Mouse (Mus musculus): ENCODE measurements around the gene Stk11ip. TPM values are rescaled to one million over a fixed set of nuclear protein-coding genes. Genes with fewer than 3 reads are reported as not detected.

Gene Stk11ip
- total RNA-seq, 2 experiments from 2014 or later, result 35.3 to 36.7 TPM

- intact Hi-C loops (cut with DNase I), result no loop called here
These were observed 18.2 kb upstream of the Stk11ip start for GRCm38 (mm10) chr1:75502945-75503650.

GRCm38 (mm10) chr1:75503651-75503980, 17.7 kb upstream of the Stk11ip start:
- intact Hi-C loops (cut with DNase I), result no loop called here
- DNase-seq (ENCODE audit: low spot score in 2 of 2), result no peak

More at GRCm38 (mm10) chr1:75502945-75503650, 18.2 kb upstream of the Stk11ip start:
- no peak for DNase-seq (ENCODE audit: low spot score in 2 of 2)

GRCm38 (mm10) chr1:75504256-75505045, 16.9 kb upstream of the Stk11ip start:
- intact Hi-C loops (cut with DNase I), result loop anchor here (5.0 kb wide), 1 partner anchor 53 kb away; no protein-coding TSS in a partner anchor
- DNase-seq (ENCODE audit: low spot score in 2 of 2), result peak; percentile 45 to 79

- DNase-seq (ENCODE audit: low spot score in 2 of 2), result peak; percentile 86 to 89
- intact Hi-C loops (cut with DNase I), result loop anchor here (5.0 kb wide), 1 partner anchor 52 kb away; no protein-coding TSS in a partner anchor
These were observed 16.0 kb upstream of the Stk11ip start for GRCm38 (mm10) chr1:75505159-75505955.

GRCm38 (mm10) chr1:75505956-75506831, 15.1 kb upstream of the Stk11ip start, which contains the start of gene Obsl1:
Gene Obsl1, minus strand, starts transcription at chr1:75506452.
- DNase-seq (ENCODE audit: low spot score in 2 of 2), result peak; percentile 34 to 52
- intact Hi-C loops (cut with DNase I), result loop anchor here (5.0 kb wide), 1 partner anchor 51 kb away; no protein-coding TSS in a partner anchor

GRCm38 (mm10) chr1:75507006-75507405, 14.3 kb upstream of the Stk11ip start, which contains the start of gene Inha:
Gene Inha, plus strand, starts transcription at chr1:75507077.
- no peak for DNase-seq (ENCODE audit: low spot score in 2 of 2)
- intact Hi-C loops (cut with DNase I), result loop anchor here (5.0 kb wide), 1 partner anchor 50 kb away; no protein-coding TSS in a partner anchor

GRCm38 (mm10) chr1:75509586-75509985, 11.7 kb upstream of the Stk11ip start:
- intact Hi-C loops (cut with DNase I), result loop anchor here (5.0 kb wide), 1 partner anchor 48 kb away; no protein-coding TSS in a partner anchor
- no peak for DNase-seq (ENCODE audit: low spot score in 2 of 2)

- no peak for DNase-seq (ENCODE audit: low spot score in 2 of 2)
- intact Hi-C loops (cut with DNase I), result no loop called here
These were observed 11.2 kb upstream of the Stk11ip start for GRCm38 (mm10) chr1:75510154-75510553.

- intact Hi-C loops (cut with DNase I), result no loop called here
- no peak for DNase-seq (ENCODE audit: low spot score in 2 of 2)
These were observed 9.7 kb upstream of the Stk11ip start for GRCm38 (mm10) chr1:75511437-75512210.

GRCm38 (mm10) chr1:75512550-75512949, 8.8 kb upstream of the Stk11ip start:
- intact Hi-C loops (cut with DNase I), result no loop called here
- no peak for DNase-seq (ENCODE audit: low spot score in 2 of 2)

- intact Hi-C loops (cut with DNase I), result no loop called here
- DNase-seq (ENCODE audit: low spot score in 2 of 2), result no peak
These were observed 4.5 kb upstream of the Stk11ip start for GRCm38 (mm10) chr1:75516703-75517380.

- DNase-seq (ENCODE audit: low spot score in 2 of 2), result no peak
- intact Hi-C loops (cut with DNase I), result no loop called here
These were observed 3.3 kb upstream of the Stk11ip start for GRCm38 (mm10) chr1:75517984-75518383.

- no peak for DNase-seq (ENCODE audit: low spot score in 2 of 2)
- intact Hi-C loops (cut with DNase I), result no loop called here
These were observed 2.9 kb upstream of the Stk11ip start for GRCm38 (mm10) chr1:75518427-75518826.

- intact Hi-C loops (cut with DNase I), result no loop called here
These were observed 1.8 kb upstream of the Stk11ip start for GRCm38 (mm10) chr1:75519576-75519975.

GRCm38 (mm10) chr1:75524679-75525078, 3.4 kb downstream of the Stk11ip start:
- DNase-seq (ENCODE audit: low spot score in 2 of 2), result no peak
- intact Hi-C loops (cut with DNase I), result loop anchor here (10.0 kb wide), 1 partner anchor 1560 kb away; no protein-coding TSS in a partner anchor

More at GRCm38 (mm10) chr1:75519576-75519975, 1.8 kb upstream of the Stk11ip start:
- no peak for DNase-seq (ENCODE audit: low spot score in 2 of 2)

- intact Hi-C loops (cut with DNase I), result no loop called here
- no peak for DNase-seq (ENCODE audit: low spot score in 2 of 2)
These were observed 9.2 kb downstream of the Stk11ip start for GRCm38 (mm10) chr1:75530546-75530945.
